Mouse (Mus musculus) thymus, adult 2 months (tissue): ENCODE data around the gene Zfp821. TPM values are rescaled to one million over a fixed set of nuclear protein-coding genes. Genes with fewer than 3 reads are reported as not detected.

Experiments
- DNase-seq: peaks from one replicate; pipeline ENCODE4 v3.0.0; 2021
- H3K27ac ChIP-seq: fragments of 200-500 bp; 2 replicates; pipeline ENCODE4 v1.5.1; 2012; ENCODE audit warnings: low read length, control low read depth; ENCODE audit not compliant: control insufficient read depth, insufficient read depth
- H3K27me3 ChIP-seq: fragments of 200-500 bp; 2 replicates; pipeline ENCODE4 v1.6.1; 2012; ENCODE audit warnings: mild to moderate bottlenecking, low read length, moderate library complexity, mixed read lengths; ENCODE audit not compliant: control insufficient read depth, insufficient read depth
- H3K36me3 ChIP-seq: fragments of 200-500 bp; 2 replicates; pipeline ENCODE4 v1.6.1; 2012; ENCODE audit warnings: mild to moderate bottlenecking, low read length, moderate library complexity; ENCODE audit not compliant: control insufficient read depth, insufficient read depth
- H3K4me1 ChIP-seq: fragments of 200-500 bp; replicated peaks from 2 replicates; pipeline ENCODE4 v1.6.1; 2012; ENCODE audit warnings: low read length; ENCODE audit not compliant: control insufficient read depth, insufficient read depth
- H3K4me3 ChIP-seq: fragments of 200-500 bp; 2 replicates; pipeline ENCODE4 v1.5.1; 2012; ENCODE audit warnings: mild to moderate bottlenecking, low read length, control low read depth, moderate library complexity; ENCODE audit not compliant: control insufficient read depth, insufficient read depth
- CTCF ChIP-seq: fragments of 200-500 bp; IDR thresholded peaks from 2 replicates; pipeline ENCODE4 v1.5.1; 2012; ENCODE audit warnings: mild to moderate bottlenecking, control low read depth, low read length, moderate library complexity, borderline replicate concordance; ENCODE audit not compliant: control insufficient read depth, poor library complexity, insufficient read depth; ENCODE audit errors: extremely low read depth
- POLR2A ChIP-seq: fragments of 200-500 bp; IDR thresholded peaks from 2 replicates; pipeline ENCODE4 v1.6.1; 2012; ENCODE audit warnings: mild to moderate bottlenecking, low read length, control low read depth, moderate library complexity; ENCODE audit not compliant: control insufficient read depth, poor library complexity, insufficient read depth; ENCODE audit errors: extremely low read depth
- WGBS: fragments of 180-500 bp; shearing (Covaris S2); methylation state at CpG from one replicate; pipeline ENCODE4 v1.1.7; 2018; 5-methylcytosine and 5-hydroxymethylcytosine counted together
- polyA plus RNA-seq: library from polyadenylated mRNA; depleted of rRNA; stranded (reverse); fragments of >200 nt; gene quantifications from 2 replicates; pipeline ENCODE4 v1.2.3, GENCODE M21; 2012; rRNA removed

Zfp821 gene
- polyA plus RNA-seq = 11.4 and 13.7 TPM in 2 replicates

DNA sequence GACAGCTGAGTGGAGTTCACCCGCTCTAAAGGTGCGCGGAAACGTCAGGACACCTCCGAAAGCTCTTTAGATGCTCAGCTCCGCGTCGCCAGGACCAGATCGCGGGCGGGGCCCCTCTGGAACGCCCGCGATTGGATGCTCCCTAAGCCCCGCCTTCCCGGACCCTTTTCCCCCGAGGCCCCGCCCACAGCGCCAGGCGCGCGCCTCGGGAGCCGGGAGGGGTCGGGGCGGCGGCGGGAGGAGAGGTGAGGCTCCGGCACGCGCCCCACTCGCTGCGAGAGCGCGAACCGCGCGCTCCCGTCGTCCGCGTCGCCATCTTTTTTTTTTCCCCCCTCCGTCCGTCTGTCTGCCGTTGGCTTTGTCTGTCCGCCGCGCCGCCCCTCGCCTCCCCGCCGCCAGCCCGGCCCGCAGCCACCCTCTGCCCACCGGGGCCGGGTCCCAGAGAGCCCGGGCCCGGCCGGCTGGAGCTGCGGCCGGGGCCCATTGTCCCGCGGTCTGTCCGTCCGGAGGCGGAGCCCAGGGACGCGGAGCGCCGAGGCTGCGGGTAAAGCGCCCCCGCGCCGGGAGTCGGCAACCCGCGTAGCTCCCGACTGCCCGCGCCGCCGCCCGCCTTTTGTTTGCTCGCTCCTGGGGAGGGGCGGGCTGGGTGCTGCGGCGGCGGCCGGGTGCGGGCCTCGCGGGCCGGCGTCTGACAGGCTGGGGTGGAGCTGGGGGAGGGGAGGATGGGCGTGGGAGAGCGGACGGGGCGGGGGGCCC is at the start of gene Zfp821:
Gene Zfp821 (plus strand): TSS at position 227 of the 756 bp plus-strand sequence.
- peak; percentile 93 for DNase-seq
- H3K27ac ChIP-seq = peak within 1 kb of the TSS; percentile 1; the same call in 1 of the 2 replicates
- H3K27me3 ChIP-seq = no peaks in the 10 kb centered on the region
- 0 out of 2 replicates have a peak, but pooled peaks have one; percentile 11 for TF ChIP-seq CTCF
- peak; percentile 64 for TF ChIP-seq POLR2A
- H3K4me3 ChIP-seq = peak within 1 kb of the TSS; percentile 77
- no peaks in the 10 kb centered on the region for H3K36me3 ChIP-seq
- under 1% methylated on average over 73 of the region's 100 CpGs for WGBS
- peaks cover 21% of the 10 kb centered on the region for H3K4me1 ChIP-seq

DNA sequence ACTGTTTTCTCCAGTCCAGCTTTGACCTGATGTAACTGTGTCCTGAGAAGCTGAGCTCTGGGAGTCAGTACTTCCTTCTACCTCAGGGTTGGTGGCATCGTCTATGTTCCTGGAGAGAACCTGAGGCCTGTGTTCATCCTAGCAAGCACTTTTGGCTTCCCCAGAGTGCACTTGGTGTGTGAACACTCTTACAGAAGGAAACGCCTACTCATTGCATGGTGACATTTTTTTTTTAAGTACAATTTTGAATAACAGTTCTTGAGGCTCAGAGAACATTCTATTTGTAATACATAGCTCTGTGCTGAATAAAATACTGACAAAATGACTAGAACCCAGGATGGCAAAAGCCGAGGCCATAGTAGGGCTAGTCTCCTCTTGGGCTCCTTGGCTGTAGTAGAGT is 48.5 kb upstream of the Zfp821 start:
- no peaks in the 10 kb centered on the region for H3K36me3 ChIP-seq
- 75% methylated on average over 3 of the region's 3 CpGs for WGBS
- TF ChIP-seq POLR2A (no peak), CTCF (no peak)

DNA sequence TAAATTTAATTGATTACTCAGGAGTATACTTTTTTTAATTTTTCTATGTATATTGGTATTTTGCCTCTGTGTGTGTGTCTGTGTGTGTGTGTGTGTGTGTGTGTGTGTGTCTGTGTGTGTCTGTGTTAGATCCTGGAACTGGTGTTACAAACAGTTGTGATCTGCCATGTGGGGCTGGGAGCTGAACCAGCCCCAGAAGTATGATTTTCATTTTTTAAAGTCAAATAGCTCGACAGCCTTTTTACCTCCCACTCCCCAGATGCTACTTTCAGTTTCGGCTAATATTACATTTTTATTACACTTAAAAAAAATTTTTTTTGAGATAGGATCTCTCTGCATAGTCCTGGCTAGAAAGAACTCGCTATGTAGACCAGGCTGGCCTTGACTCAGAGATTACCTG is 43.0 kb upstream of the Zfp821 start:
- no peaks in the 10 kb centered on the region for H3K27me3 ChIP-seq
- no peak for DNase-seq
- no peaks in the 10 kb centered on the region for H3K36me3 ChIP-seq
- 82% methylated on average over 3 of the region's 3 CpGs for WGBS
- H3K27ac ChIP-seq = no peak overlapping the region
- peaks cover 9% of the 10 kb centered on the region; the same call in 1 of the 2 replicates for H3K4me1 ChIP-seq
- no peak overlapping the region for H3K4me3 ChIP-seq
- TF ChIP-seq CTCF (no peak), POLR2A (no peak)

More for the DNA sequence above, 48.5 kb upstream of the Zfp821 start:
- H3K4me3 ChIP-seq = no peak overlapping the region
- H3K27me3 ChIP-seq = no peaks in the 10 kb centered on the region
- no peak for DNase-seq
- H3K4me1 ChIP-seq = no peaks in the 10 kb centered on the region
- no peak overlapping the region for H3K27ac ChIP-seq

GRCm38 (mm10) chr8:109666616-109667015 is 38.7 kb upstream of the Zfp821 start:
- H3K36me3 ChIP-seq = peaks cover 12% of the 10 kb centered on the region
- no peaks in the 10 kb centered on the region for H3K27me3 ChIP-seq
- H3K27ac ChIP-seq = no peak overlapping the region
- H3K4me3 ChIP-seq = no peak overlapping the region
- TF ChIP-seq CTCF (no peak), POLR2A (no peak)
- no peak for DNase-seq
- 93% methylated on average over 5 of the region's 5 CpGs for WGBS
- peaks cover 9% of the 10 kb centered on the region; the same call in 1 of the 2 replicates for H3K4me1 ChIP-seq

DNA sequence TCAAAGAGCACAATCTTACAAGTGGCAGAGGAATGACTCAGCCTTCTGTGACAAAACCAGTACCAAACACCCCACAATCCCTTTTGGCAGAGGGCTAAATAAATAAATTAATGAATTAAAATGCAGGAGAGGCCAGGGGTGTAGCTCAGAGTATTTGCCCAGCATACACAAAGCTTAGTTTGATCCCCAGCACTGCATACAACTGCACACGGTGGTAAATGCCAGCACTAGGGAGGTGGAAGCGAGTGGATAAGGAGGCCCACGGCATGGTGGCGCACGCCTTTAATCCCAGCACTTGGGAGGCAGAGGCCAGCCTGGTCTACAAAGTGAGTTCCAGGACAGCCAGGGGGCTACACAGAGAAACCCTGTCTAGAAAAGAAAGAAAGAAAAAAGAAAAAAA is 32.7 kb upstream of the Zfp821 start:
- no peak for TF ChIP-seq POLR2A
- no peak for TF ChIP-seq CTCF
- no peaks in the 10 kb centered on the region for H3K27me3 ChIP-seq
- DNase-seq = no peak
- no peak overlapping the region for H3K27ac ChIP-seq
- H3K4me3 ChIP-seq = no peak overlapping the region
- H3K36me3 ChIP-seq = peaks cover 72% of the 10 kb centered on the region
- 98% methylated on average over 5 of the region's 5 CpGs for WGBS
- no peaks in the 10 kb centered on the region for H3K4me1 ChIP-seq

- H3K36me3 ChIP-seq = peaks cover 81% of the 10 kb centered on the region
- H3K4me3 ChIP-seq = no peak overlapping the region
- no peak for DNase-seq
- TF ChIP-seq POLR2A (no peak), CTCF (no peak)
- H3K27ac ChIP-seq = no peak overlapping the region
- 98% methylated on average over 2 of the region's 2 CpGs for WGBS
- H3K4me1 ChIP-seq = no peaks in the 10 kb centered on the region
- H3K27me3 ChIP-seq = no peaks in the 10 kb centered on the region
Observed at GRCm38 (mm10) chr8:109673596-109673995, 31.8 kb upstream of the Zfp821 start.
